Mouse (Mus musculus) erythroblast, embryonic 14.5 days (primary cell): Measurements from ENCODE around the gene Fam186b.

Source experiments
- GATA1 ChIP-seq: IDR thresholded peaks from 2 replicates; pipeline ENCODE4 v1.6.1; 2012; ENCODE audit warnings: low read length, inconsistent platforms, mixed read lengths
- TAL1 ChIP-seq: IDR thresholded peaks from 3 replicates; pipeline ENCODE4 v1.6.1; 2012; ENCODE audit warnings: low read length, inconsistent platforms, mixed read lengths

- TF ChIP-seq GATA1 (no peak), TAL1 (no peak)
Measured at GRCm38 (mm10) chr15:99316314-99317266, 20.9 kb upstream of the Fam186b start.
